Mouse (Mus musculus) liver, postnatal 0 days (tissue): ENCODE measurements around the gene Vps53.

Source experiments
- CTCF ChIP-seq: sonication (generic); IDR thresholded peaks from 2 replicates; pipeline ENCODE4 v1.5.1; 2016; ENCODE audit warnings: antibody characterized with exemption, low read depth
- EP300 ChIP-seq: IDR thresholded peaks from 2 replicates; pipeline ENCODE4 v1.6.1; 2016; ENCODE audit warnings: antibody characterized with exemption, low read depth, mild to moderate bottlenecking

GRCm38 (mm10) chr11:76069816-76070215 is 109.6 kb downstream of the Vps53 start:
- TF ChIP-seq CTCF = no peak
- TF ChIP-seq EP300 = no peak
